Mouse (Mus musculus) kidney, embryonic 14.5 days (tissue): ENCODE results near the gene Gm10322. TPM values are rescaled to one million over a fixed set of nuclear protein-coding genes. Genes with fewer than 3 reads are reported as not detected.

Source experiments
- ATAC-seq: fragments of 200-750 bp; cut with Nextera tagmentation; 2 replicates; pipeline ENCODE4 v1.8.0; 2017; ENCODE audit warnings: moderate number of reproducible peaks, mild to moderate bottlenecking, moderate TSS enrichment, moderate library complexity; ENCODE audit not compliant: low FRiP score, low TSS enrichment
- H3K27ac ChIP-seq: fragments of 300-500 bp; sonication (generic); 2 replicates; pipeline ENCODE4 v1.5.1; 2014; ENCODE audit warnings: low read depth, mild to moderate bottlenecking, low read length, moderate library complexity, mixed read lengths
- H3K27me3 ChIP-seq: fragments of 300-500 bp; sonication (generic); 2 replicates; pipeline ENCODE4 v1.6.1; 2014; ENCODE audit warnings: mild to moderate bottlenecking, low read length; ENCODE audit not compliant: control insufficient read depth, insufficient read depth
- H3K36me3 ChIP-seq: fragments of 300-500 bp; sonication (generic); 2 replicates; pipeline ENCODE4 v1.6.1; 2014; ENCODE audit warnings: low read length, mixed read lengths; ENCODE audit not compliant: control insufficient read depth, insufficient read depth
- H3K4me1 ChIP-seq: fragments of 300-500 bp; sonication (generic); 2 replicates; pipeline ENCODE4 v1.6.1; 2014; ENCODE audit warnings: low read length, mixed read lengths; ENCODE audit not compliant: control insufficient read depth, insufficient read depth
- H3K4me2 ChIP-seq: fragments of 300-500 bp; sonication (generic); replicated peaks from 2 replicates; pipeline ENCODE4 v1.6.1; 2014; ENCODE audit warnings: low read depth, mild to moderate bottlenecking, low read length
- H3K4me3 ChIP-seq: fragments of 300-500 bp; sonication (generic); 2 replicates; pipeline ENCODE4 v1.5.1; 2014; ENCODE audit warnings: mild to moderate bottlenecking, low read length
- H3K9ac ChIP-seq: fragments of 300-500 bp; sonication (generic); 2 replicates; pipeline ENCODE4 v1.6.1; 2014; ENCODE audit warnings: low read depth, mild to moderate bottlenecking, low read length, moderate library complexity
- H3K9me3 ChIP-seq: fragments of 300-500 bp; sonication (generic); 2 replicates; pipeline ENCODE4 v1.6.1; 2016; ENCODE audit warnings: low read length; ENCODE audit not compliant: control insufficient read depth
- WGBS: fragments of 180-500 bp; shearing (Covaris S2); extraction: QIAGEN DNeasy Blood & Tissue Kit; methylation state at CpG from one replicate; pipeline ENCODE4 v1.1.7; 2014; 5-methylcytosine and 5-hydroxymethylcytosine counted together
- polyA plus RNA-seq: library from polyadenylated mRNA; unstranded; fragments of >200 nt; fragmentation: Nextera tagmentation; extraction: Ambion mirVana; gene quantifications from 2 replicates; pipeline ENCODE4 v1.2.1, GENCODE M21; 2014

Gm10322 gene
- polyA plus RNA-seq, 1 experiment from 2014 or later, result not detected

DNA sequence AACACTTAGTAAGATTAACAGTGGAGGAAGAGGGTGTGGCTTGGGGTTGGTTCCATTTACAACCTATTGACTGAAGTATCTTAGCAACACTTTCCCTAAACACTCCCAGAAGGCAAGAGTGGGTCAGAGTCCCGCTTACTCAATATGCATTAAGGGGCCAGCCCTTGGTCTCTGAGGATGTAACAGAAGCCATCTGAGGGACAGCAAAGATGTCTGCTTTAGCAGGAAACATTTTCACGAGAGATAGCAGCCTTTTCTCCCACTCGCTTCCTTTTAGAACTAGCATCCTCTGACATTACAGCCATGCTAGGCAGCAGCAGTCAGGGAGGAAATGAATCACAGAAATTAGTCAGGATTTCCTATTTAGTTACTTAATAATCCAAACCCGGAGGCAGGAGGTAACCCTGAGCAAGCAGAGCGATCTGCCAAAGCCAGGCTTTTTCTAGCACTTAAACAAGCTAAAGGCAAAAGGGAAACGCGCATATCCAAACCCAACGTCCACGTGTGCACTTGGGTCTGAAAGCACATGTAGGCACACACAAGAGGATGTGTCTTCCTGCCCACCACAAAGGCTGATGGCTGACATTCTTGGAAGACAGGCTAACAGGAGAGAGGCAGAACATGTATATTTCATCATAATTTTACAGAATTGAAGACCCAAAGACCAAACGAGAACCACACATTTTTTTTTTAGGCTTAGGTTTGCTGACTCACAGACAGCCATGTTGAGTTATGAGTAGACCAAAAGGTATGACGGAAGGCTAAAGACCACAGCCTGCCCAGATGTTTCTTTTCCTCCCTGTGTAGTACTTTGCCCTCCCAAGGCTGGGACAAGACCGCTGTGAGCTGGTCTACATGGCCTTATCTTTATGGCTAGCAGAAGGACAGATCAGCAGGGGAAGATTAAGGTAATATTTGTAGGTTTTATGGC, 37.7 kb upstream of the Gm10322 start:
- peak overlapping the region; percentile 83 for H3K27ac ChIP-seq
- no peaks in the 10 kb centered on the region for H3K36me3 ChIP-seq
- no peaks in the 10 kb centered on the region for H3K27me3 ChIP-seq
- H3K4me1 ChIP-seq, result peaks cover 23% of the 10 kb centered on the region
- peak; percentile 73; the same call in 1 of the 2 replicates for ATAC-seq
- H3K9me3 ChIP-seq, result peaks cover 7% of the 10 kb centered on the region
- H3K4me3 ChIP-seq, result no peak overlapping the region
- H3K4me2 ChIP-seq, result 0 out of 2 replicates have a peak overlapping the region, but pooled peaks have one; percentile 3
- WGBS, result 26% methylated on average over 12 of the region's 12 CpGs
- no peak overlapping the region for H3K9ac ChIP-seq

GRCm38 (mm10) chr10:59579645-59580044, 36.2 kb upstream of the Gm10322 start:
- 89% methylated on average over 3 of the region's 3 CpGs for WGBS
- no peak overlapping the region for H3K27ac ChIP-seq
- no peak overlapping the region for H3K4me2 ChIP-seq
- H3K27me3 ChIP-seq, result no peaks in the 10 kb centered on the region
- no peak overlapping the region for H3K9ac ChIP-seq
- no peaks in the 10 kb centered on the region for H3K36me3 ChIP-seq
- peaks cover 23% of the 10 kb centered on the region for H3K4me1 ChIP-seq
- no peaks in the 10 kb centered on the region for H3K9me3 ChIP-seq
- ATAC-seq, result no peak
- H3K4me3 ChIP-seq, result no peak overlapping the region

GRCm38 (mm10) chr10:59580593-59581149, 35.2 kb upstream of the Gm10322 start:
- H3K4me3 ChIP-seq, result no peak overlapping the region
- H3K27ac ChIP-seq, result no peak overlapping the region
- WGBS, result 90% methylated on average over 3 of the region's 3 CpGs
- H3K9me3 ChIP-seq, result no peaks in the 10 kb centered on the region
- no peaks in the 10 kb centered on the region for H3K36me3 ChIP-seq
- H3K27me3 ChIP-seq, result no peaks in the 10 kb centered on the region
- peaks cover 23% of the 10 kb centered on the region for H3K4me1 ChIP-seq
- H3K9ac ChIP-seq, result no peak overlapping the region
- no peak for ATAC-seq
- H3K4me2 ChIP-seq, result no peak overlapping the region

DNA sequence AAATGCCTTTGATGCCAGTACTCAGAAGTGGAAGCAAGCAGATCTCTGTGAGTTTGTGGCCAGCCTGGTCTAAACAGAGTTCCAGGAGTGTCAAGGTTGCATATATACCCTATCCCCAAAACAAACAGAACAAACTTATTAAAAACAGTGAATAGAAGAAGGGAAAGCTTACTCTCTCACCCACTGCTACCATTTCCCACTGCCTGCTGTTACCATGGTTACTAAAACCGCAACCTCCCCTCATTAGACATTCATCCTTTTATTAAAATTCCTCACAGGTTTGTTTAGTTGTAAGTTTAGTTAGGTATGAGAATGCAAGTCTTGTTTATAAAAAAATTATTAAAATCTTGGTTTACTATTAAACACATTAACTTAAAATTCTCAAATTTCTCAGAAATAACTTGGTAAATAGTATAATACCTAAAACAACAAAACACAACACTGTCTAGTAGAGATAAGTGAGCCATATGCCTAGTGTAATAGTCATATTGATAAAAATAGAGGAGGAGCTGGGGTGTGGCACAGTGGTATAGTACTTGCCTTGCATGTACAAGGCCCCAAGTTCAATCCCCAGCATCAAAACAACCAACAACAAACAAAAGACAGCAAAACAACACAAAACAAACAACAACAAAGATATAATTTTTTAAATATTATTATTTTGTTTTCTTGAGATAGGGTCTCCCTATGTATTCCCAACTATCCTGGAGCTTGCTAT, 33.9 kb upstream of the Gm10322 start:
- whole genome bisulfite sequencing, result 88% methylated on average over 1 of the region's 1 CpGs
- peaks cover 16% of the 10 kb centered on the region for H3K4me1 ChIP-seq

DNA sequence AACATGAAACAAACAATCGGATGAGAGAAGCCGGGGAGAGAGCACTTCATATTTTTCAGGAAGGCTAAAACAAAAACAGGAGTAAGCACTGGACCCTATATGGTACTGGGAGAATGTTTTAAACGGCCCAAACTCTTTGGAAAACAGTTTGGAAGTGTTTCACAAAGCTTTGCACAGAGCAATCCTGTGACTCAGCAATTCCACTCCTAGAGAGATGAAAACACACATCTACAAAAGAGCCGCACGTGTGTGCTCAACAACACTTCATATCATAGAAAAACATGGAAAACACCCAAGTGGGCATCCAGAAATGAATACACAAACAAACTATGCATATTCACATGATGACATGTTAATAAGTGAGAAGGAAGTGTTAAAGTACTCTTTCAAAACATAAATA, 30.2 kb upstream of the Gm10322 start:
- Histone ChIP-seq H3K4me3 (no peak overlapping the region), H3K27ac (no peak overlapping the region), H3K4me1 (0 out of 2 replicates have a peak, but pooled peaks cover 3% of the 10 kb centered on the region), H3K27me3 (no peaks in the 10 kb centered on the region), H3K9ac (no peak overlapping the region), H3K9me3 (no peaks in the 10 kb centered on the region), H3K36me3 (no peaks in the 10 kb centered on the region), H3K4me2 (no peak overlapping the region)
- ATAC-seq, result no peak
- 93% methylated on average over 5 of the region's 5 CpGs for WGBS

More for the DNA sequence above, 33.9 kb upstream of the Gm10322 start:
- no peaks in the 10 kb centered on the region for H3K27me3 ChIP-seq
- no peaks in the 10 kb centered on the region for H3K36me3 ChIP-seq
- H3K4me2 ChIP-seq, result no peak overlapping the region
- H3K27ac ChIP-seq, result no peak overlapping the region
- ATAC-seq, result no peak
- H3K9ac ChIP-seq, result no peak overlapping the region
- H3K4me3 ChIP-seq, result no peak overlapping the region; the same call in 1 of the 2 replicates
- no peaks in the 10 kb centered on the region for H3K9me3 ChIP-seq

GRCm38 (mm10) chr10:59586821-59587220, 29.0 kb upstream of the Gm10322 start:
- Histone ChIP-seq H3K4me3 (no peak overlapping the region), H3K27me3 (no peaks in the 10 kb centered on the region), H3K9ac (no peak overlapping the region), H3K9me3 (no peaks in the 10 kb centered on the region), H3K4me1 (0 out of 2 replicates have a peak, but pooled peaks cover 3% of the 10 kb centered on the region), H3K4me2 (no peak overlapping the region), H3K36me3 (no peaks in the 10 kb centered on the region), H3K27ac (no peak overlapping the region)
- WGBS, result 87% methylated on average over 15 of the region's 15 CpGs
- no peak for ATAC-seq

DNA sequence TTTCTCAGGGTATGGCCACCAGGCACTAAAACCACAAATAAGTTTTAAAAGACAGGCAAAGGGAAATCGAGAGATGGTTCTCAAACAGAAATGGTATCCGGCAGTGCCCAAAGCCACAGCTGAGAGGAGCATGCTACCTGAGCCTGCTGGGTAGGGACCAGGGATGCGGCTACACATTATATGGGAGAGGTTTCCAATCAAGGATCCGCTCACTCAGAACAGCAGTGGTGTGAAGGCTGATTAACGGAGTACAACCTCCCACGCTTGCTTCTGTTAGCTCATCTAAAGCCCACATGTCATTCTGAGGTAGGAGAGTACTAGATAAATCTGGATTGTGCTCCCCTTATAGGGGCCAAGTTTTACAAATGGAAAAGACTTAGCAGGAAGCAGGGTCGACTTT, 27.7 kb upstream of the Gm10322 start:
- Histone ChIP-seq H3K4me3 (no peak overlapping the region), H3K36me3 (no peaks in the 10 kb centered on the region), H3K9ac (no peak overlapping the region), H3K9me3 (no peaks in the 10 kb centered on the region), H3K4me2 (no peak overlapping the region), H3K27ac (no peak overlapping the region), H3K4me1 (0 out of 2 replicates have a peak, but pooled peaks cover 3% of the 10 kb centered on the region), H3K27me3 (no peaks in the 10 kb centered on the region)
- ATAC-seq, result peak; percentile 77; the same call in 1 of the 2 replicates
- 44% methylated on average over 7 of the region's 7 CpGs for WGBS

DNA sequence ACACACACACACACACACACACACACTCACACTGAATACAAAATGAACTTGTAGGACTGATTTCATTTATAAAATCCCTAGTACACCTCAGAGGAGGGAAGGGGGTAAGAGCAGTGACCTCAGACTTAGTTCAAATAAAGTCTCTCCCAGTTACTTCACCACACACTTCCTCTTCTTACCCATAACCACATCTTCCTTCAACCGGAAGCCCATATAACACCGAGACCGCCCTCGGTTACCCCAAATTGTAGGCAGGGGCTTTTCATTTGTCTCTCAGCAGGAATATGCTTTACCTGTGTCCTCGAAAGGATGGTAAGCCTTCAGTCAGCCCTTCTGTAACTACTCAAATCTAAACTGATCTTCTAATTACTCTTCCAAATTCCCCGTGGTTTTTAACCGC, 26.4 kb upstream of the Gm10322 start:
- no peak for ATAC-seq

More for the DNA sequence above, 26.4 kb upstream of the Gm10322 start:
- Histone ChIP-seq H3K27ac (no peak overlapping the region), H3K9ac (no peak overlapping the region), H3K4me3 (no peak overlapping the region), H3K4me1 (0 out of 2 replicates have a peak, but pooled peaks cover 3% of the 10 kb centered on the region), H3K36me3 (no peaks in the 10 kb centered on the region), H3K27me3 (no peaks in the 10 kb centered on the region), H3K4me2 (no peak overlapping the region), H3K9me3 (no peaks in the 10 kb centered on the region)
- 90% methylated on average over 7 of the region's 7 CpGs for WGBS
